Mouse (Mus musculus): ENCODE measurements around the gene Cdc14a. TPM values are rescaled to one million over a fixed set of nuclear protein-coding genes. Genes with fewer than 3 reads are reported as not detected.

The Cdc14a gene
- polyA plus RNA-seq, 1 experiment from 2014 or later = 8.7 TPM

DNA sequence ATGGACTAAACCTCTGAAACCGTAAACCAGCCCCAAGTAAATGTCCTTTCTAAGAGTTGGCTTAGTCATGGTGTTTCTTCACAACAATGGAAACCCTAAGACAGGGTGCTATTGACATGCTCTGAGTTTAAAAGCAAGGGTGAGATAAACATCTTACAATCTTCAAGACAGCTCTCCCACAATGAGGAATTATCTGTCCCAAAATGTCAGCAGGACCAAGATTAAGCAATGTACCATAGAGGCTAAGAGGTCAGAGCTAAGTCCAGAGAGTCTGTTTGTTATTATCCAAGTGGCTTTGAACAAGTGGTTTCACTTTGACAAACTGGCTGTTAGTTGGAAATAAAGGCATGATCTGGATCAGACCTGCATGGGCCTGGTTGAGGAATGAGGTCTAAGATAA lies 159.9 kb downstream of the Cdc14a start:
- H3K4me2 ChIP-seq (ENCODE audit: low read depth, low read length) = no peak overlapping the region
- ATAC-seq (ENCODE audit: insufficient read depth, low FRiP score) = no peak
- no peaks in the 10 kb centered on the region for H3K4me1 ChIP-seq (ENCODE audit: control insufficient read depth, insufficient read depth, low read length)
- no peaks in the 10 kb centered on the region for H3K27me3 ChIP-seq (ENCODE audit: control insufficient read depth, insufficient read depth, low read length)
- no peak overlapping the region for H3K4me3 ChIP-seq (replicated peaks; ENCODE audit: low read length)
- H3K36me3 ChIP-seq (ENCODE audit: control insufficient read depth, insufficient read depth, low read length) = no peaks in the 10 kb centered on the region
- H3K27ac ChIP-seq (ENCODE audit: low read length) = no peak overlapping the region
- no peaks in the 10 kb centered on the region for H3K9me3 ChIP-seq (replicated peaks; ENCODE audit: control insufficient read depth, low read length)
- H3K9ac ChIP-seq (ENCODE audit: low read length) = no peak overlapping the region
- 88% methylated on average over 1 of the region's 1 CpGs for WGBS

GRCm38 (mm10) chr3:116263061-116263460 lies 160.8 kb downstream of the Cdc14a start:
- Histone ChIP-seq H3K27ac (ENCODE audit: low read length) (no peak overlapping the region), H3K36me3 (ENCODE audit: control insufficient read depth, insufficient read depth, low read length) (no peaks in the 10 kb centered on the region), H3K9me3 (replicated peaks; ENCODE audit: control insufficient read depth, low read length) (no peaks in the 10 kb centered on the region), H3K4me3 (replicated peaks; ENCODE audit: low read length) (no peak overlapping the region), H3K9ac (ENCODE audit: low read length) (no peak overlapping the region), H3K27me3 (ENCODE audit: control insufficient read depth, insufficient read depth, low read length) (no peaks in the 10 kb centered on the region), H3K4me2 (ENCODE audit: low read depth, low read length) (no peak overlapping the region), H3K4me1 (ENCODE audit: control insufficient read depth, insufficient read depth, low read length) (no peaks in the 10 kb centered on the region)
- no peak for ATAC-seq (ENCODE audit: insufficient read depth, low FRiP score)
- whole genome bisulfite sequencing = 85% methylated on average over 5 of the region's 5 CpGs

- no peak overlapping the region for H3K4me2 ChIP-seq (ENCODE audit: low read depth, low read length)
- WGBS = 60% methylated on average over 5 of the region's 5 CpGs
Observed at GRCm38 (mm10) chr3:116256104-116256503, 167.7 kb downstream of the Cdc14a start.

DNA sequence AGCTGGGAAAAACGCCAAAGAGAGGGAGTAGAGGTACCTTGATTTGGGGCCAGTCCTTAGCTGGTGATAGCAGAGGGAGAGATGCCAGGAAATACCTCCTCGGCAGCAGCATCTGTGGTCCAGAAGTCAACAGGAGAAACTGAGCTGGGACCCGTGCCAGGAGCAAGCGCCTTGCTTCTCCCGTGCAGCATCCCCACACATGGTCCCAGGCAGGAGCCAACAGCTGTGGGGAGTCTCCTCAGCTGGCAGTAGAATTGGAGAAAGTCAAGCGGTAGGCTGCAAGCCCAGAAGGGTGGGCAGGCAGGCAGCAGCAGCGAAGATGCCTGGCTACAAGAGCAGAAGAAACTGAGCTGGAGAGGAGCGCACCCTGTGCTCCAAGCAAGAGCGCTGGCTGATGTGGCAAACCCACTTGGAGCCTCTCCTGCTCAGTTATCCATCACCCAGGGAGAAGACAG lies 170.7 kb downstream of the Cdc14a start, which contains the start of gene Gpr88:
Gene Gpr88 (minus strand): TSS at position 427 of the 455 bp plus-strand sequence.
- H3K27ac ChIP-seq (ENCODE audit: low read length) = no peak within 1 kb of the TSS

More at GRCm38 (mm10) chr3:116256104-116256503, 167.7 kb downstream of the Cdc14a start:
- no peak for ATAC-seq (ENCODE audit: insufficient read depth, low FRiP score)
- H3K36me3 ChIP-seq (ENCODE audit: control insufficient read depth, insufficient read depth, low read length) = no peaks in the 10 kb centered on the region
- peaks cover 16% of the 10 kb centered on the region for H3K27me3 ChIP-seq (ENCODE audit: control insufficient read depth, insufficient read depth, low read length)
- H3K9ac ChIP-seq (ENCODE audit: low read length) = no peak overlapping the region
- H3K9me3 ChIP-seq (replicated peaks; ENCODE audit: control insufficient read depth, low read length) = no peaks in the 10 kb centered on the region
- no peak overlapping the region for H3K27ac ChIP-seq (ENCODE audit: low read length)
- H3K4me1 ChIP-seq (ENCODE audit: control insufficient read depth, insufficient read depth, low read length) = peaks cover 20% of the 10 kb centered on the region
- no peak overlapping the region for H3K4me3 ChIP-seq (replicated peaks; ENCODE audit: low read length)

DNA sequence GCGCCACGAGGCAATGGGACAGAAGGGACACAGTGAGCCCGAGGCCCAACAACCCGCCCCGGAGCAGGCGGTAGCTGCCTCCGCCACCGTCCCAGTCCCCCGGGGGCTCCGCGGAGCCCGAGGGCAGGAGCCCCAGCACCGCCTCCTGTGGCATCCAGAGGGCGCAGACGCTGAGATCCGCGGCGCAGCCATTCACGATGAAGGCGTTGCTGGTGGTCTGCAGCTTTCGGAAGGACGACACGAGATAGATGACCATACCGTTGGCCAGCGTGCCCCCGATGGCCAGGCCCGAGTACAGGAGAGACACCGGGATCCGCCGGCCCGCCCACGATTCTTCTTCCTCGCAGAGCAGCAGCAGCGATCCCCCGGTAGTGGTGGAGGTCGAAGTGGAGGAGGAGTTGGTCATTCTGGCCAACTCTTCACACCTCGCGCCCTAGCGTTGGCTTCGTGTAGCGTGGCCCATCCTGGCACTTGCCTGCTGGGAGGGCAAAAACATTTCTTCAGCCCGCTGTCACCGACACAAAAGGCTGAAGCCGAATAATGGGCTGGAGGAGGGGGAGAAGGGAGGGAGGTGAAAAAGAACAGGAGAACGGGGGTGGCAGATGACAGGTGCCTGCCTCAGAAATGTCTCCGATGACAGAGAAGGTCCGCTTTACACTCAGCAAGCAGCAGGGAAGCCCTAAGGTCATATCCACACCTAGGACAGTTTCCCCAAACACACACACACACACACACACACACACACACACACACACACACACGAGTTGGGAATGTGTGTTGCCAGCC lies 171.4 kb downstream of the Cdc14a start:
- peaks cover 27% of the 10 kb centered on the region for H3K27me3 ChIP-seq (ENCODE audit: control insufficient read depth, insufficient read depth, low read length)
- ATAC-seq (ENCODE audit: insufficient read depth, low FRiP score) = peak; percentile 49; the same call in 1 of the 2 replicates
- H3K9ac ChIP-seq (ENCODE audit: low read length) = peak overlapping the region; percentile 69
- H3K4me1 ChIP-seq (ENCODE audit: control insufficient read depth, insufficient read depth, low read length) = peaks cover 21% of the 10 kb centered on the region
- H3K36me3 ChIP-seq (ENCODE audit: control insufficient read depth, insufficient read depth, low read length) = no peaks in the 10 kb centered on the region
- H3K4me3 ChIP-seq (replicated peaks; ENCODE audit: low read length) = peak overlapping the region; percentile 57
- H3K4me2 ChIP-seq (ENCODE audit: low read depth, low read length) = peak overlapping the region; percentile 99
- H3K27ac ChIP-seq (ENCODE audit: low read length) = no peak overlapping the region
- WGBS = under 1% methylated on average over 48 of the region's 48 CpGs
- no peaks in the 10 kb centered on the region for H3K9me3 ChIP-seq (replicated peaks; ENCODE audit: control insufficient read depth, low read length)

More for the DNA sequence above, 170.7 kb downstream of the Cdc14a start, which contains the start of gene Gpr88:
- peak within 1 kb of the TSS; percentile 57 for H3K4me3 ChIP-seq (replicated peaks; ENCODE audit: low read length)
- peaks cover 27% of the 10 kb centered on the region for H3K27me3 ChIP-seq (ENCODE audit: control insufficient read depth, insufficient read depth, low read length)
- peaks cover 21% of the 10 kb centered on the region for H3K4me1 ChIP-seq (ENCODE audit: control insufficient read depth, insufficient read depth, low read length)
- 4% methylated on average over 9 of the region's 9 CpGs for WGBS
- H3K9ac ChIP-seq (ENCODE audit: low read length) = peak within 1 kb of the TSS; percentile 69
- no peaks in the 10 kb centered on the region for H3K9me3 ChIP-seq (replicated peaks; ENCODE audit: control insufficient read depth, low read length)
- H3K4me2 ChIP-seq (ENCODE audit: low read depth, low read length) = peak within 1 kb of the TSS; percentile 99
- peak; percentile 76; the same call in 1 of the 2 replicates for ATAC-seq (ENCODE audit: insufficient read depth, low FRiP score)
- H3K36me3 ChIP-seq (ENCODE audit: control insufficient read depth, insufficient read depth, low read length) = no peaks in the 10 kb centered on the region

GRCm38 (mm10) chr3:116251481-116252254 lies 172.2 kb downstream of the Cdc14a start:
- Histone ChIP-seq H3K27ac (ENCODE audit: low read length) (no peak overlapping the region), H3K36me3 (ENCODE audit: control insufficient read depth, insufficient read depth, low read length) (no peaks in the 10 kb centered on the region), H3K4me1 (ENCODE audit: control insufficient read depth, insufficient read depth, low read length) (peaks cover 21% of the 10 kb centered on the region), H3K9me3 (replicated peaks; ENCODE audit: control insufficient read depth, low read length) (no peaks in the 10 kb centered on the region), H3K4me3 (replicated peaks; ENCODE audit: low read length) (peak overlapping the region; percentile 57), H3K27me3 (ENCODE audit: control insufficient read depth, insufficient read depth, low read length) (peaks cover 27% of the 10 kb centered on the region), H3K4me2 (ENCODE audit: low read depth, low read length) (peak overlapping the region; percentile 99), H3K9ac (ENCODE audit: low read length) (peak overlapping the region; percentile 69)
- peak; percentile 37; the same call in 1 of the 2 replicates for ATAC-seq (ENCODE audit: insufficient read depth, low FRiP score)
- WGBS = under 1% methylated on average over 86 of the region's 86 CpGs

DNA sequence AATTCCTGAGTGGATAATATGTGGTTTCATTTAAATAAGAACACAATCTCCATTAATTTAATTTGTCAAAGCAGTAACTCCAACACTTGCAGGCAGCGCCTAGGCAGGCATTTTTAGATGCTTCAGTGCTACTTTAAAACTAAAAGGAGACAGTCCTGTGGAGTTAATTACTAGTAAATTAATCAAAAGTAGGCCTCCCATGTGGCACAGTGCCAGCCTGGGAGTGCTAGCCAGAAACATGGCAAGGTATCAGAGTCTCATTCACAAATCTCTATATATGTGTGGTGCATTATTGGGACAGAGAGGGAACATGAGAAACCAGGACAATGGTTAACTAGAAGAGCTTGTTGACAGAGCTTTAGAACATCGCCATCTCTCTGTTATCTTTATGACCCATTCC lies 174.8 kb downstream of the Cdc14a start:
- Histone ChIP-seq H3K4me2 (ENCODE audit: low read depth, low read length) (no peak overlapping the region), H3K4me3 (replicated peaks; ENCODE audit: low read length) (no peak overlapping the region), H3K36me3 (ENCODE audit: control insufficient read depth, insufficient read depth, low read length) (no peaks in the 10 kb centered on the region), H3K9me3 (replicated peaks; ENCODE audit: control insufficient read depth, low read length) (no peaks in the 10 kb centered on the region), H3K27ac (ENCODE audit: low read length) (no peak overlapping the region), H3K27me3 (ENCODE audit: control insufficient read depth, insufficient read depth, low read length) (peaks cover 27% of the 10 kb centered on the region), H3K4me1 (ENCODE audit: control insufficient read depth, insufficient read depth, low read length) (peaks cover 21% of the 10 kb centered on the region), H3K9ac (ENCODE audit: low read length) (no peak overlapping the region)
- WGBS = 79% methylated on average over 2 of the region's 2 CpGs
- ATAC-seq (ENCODE audit: insufficient read depth, low FRiP score) = no peak

DNA sequence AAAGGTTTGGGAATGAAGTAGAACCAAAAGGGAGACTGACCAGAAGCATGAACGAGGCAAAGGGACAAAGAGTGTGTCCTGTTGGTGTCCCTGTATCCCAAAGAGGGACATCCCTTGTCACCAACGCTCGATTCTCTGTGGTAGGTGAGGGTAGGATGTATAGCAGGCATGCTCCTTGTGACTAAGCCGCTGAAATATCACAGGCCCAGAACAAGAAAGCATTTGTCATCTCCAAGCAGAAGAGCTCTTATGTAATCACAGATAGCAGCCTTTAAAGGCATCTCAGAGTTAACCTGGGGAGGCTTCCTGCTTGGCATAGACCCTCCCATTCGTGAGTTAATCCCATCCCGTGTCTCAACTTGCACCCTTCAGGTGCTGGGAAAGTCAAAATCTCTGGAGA lies 179.4 kb downstream of the Cdc14a start:
- H3K4me2 ChIP-seq (ENCODE audit: low read depth, low read length) = no peak overlapping the region
- H3K9ac ChIP-seq (ENCODE audit: low read length) = no peak overlapping the region
- H3K27me3 ChIP-seq (ENCODE audit: control insufficient read depth, insufficient read depth, low read length) = no peaks in the 10 kb centered on the region
- H3K4me1 ChIP-seq (ENCODE audit: control insufficient read depth, insufficient read depth, low read length) = no peaks in the 10 kb centered on the region; the same call in 1 of the 2 replicates
- H3K4me3 ChIP-seq (replicated peaks; ENCODE audit: low read length) = no peak overlapping the region
- no peak for ATAC-seq (ENCODE audit: insufficient read depth, low FRiP score)
- no peak overlapping the region for H3K27ac ChIP-seq (ENCODE audit: low read length)
- no peaks in the 10 kb centered on the region for H3K36me3 ChIP-seq (ENCODE audit: control insufficient read depth, insufficient read depth, low read length)
- 50% methylated on average over 6 of the region's 6 CpGs for WGBS
- H3K9me3 ChIP-seq (replicated peaks; ENCODE audit: control insufficient read depth, low read length) = no peaks in the 10 kb centered on the region

- no peak overlapping the region for H3K4me2 ChIP-seq (ENCODE audit: low read depth, low read length)
- ATAC-seq (ENCODE audit: insufficient read depth, low FRiP score) = no peak
- no peaks in the 10 kb centered on the region for H3K27me3 ChIP-seq (ENCODE audit: control insufficient read depth, insufficient read depth, low read length)
- no peaks in the 10 kb centered on the region for H3K36me3 ChIP-seq (ENCODE audit: control insufficient read depth, insufficient read depth, low read length)
- no peak overlapping the region for H3K27ac ChIP-seq (ENCODE audit: low read length)
- H3K9me3 ChIP-seq (replicated peaks; ENCODE audit: control insufficient read depth, low read length) = no peaks in the 10 kb centered on the region
- H3K4me1 ChIP-seq (ENCODE audit: control insufficient read depth, insufficient read depth, low read length) = no peaks in the 10 kb centered on the region; the same call in 1 of the 2 replicates
- WGBS = 80% methylated on average over 9 of the region's 9 CpGs
- H3K4me3 ChIP-seq (replicated peaks; ENCODE audit: low read length) = no peak overlapping the region
- H3K9ac ChIP-seq (ENCODE audit: low read length) = no peak overlapping the region
Observed at GRCm38 (mm10) chr3:116242685-116243084, 181.1 kb downstream of the Cdc14a start.
